Mouse (Mus musculus) brain, embryonic 18.5 days (tissue): ENCODE measurements around the gene Cdk14.
"Not testable (repeated sequence)": the region's sequence is repeated elsewhere in the genome, so short reads cannot be mapped to it uniquely, and the experiment has no call there.

ENCODE experiments used
- DNase-seq: peaks from one replicate; pipeline ENCODE4 v3.0.0-alpha.2; 2012; ENCODE audit warnings: low read depth, low spot score

The Cdk14 gene

GRCm38 (mm10) chr5:5265861-5266786, 154.0 kb downstream of the Cdk14 start:
- peak; percentile 55 for DNase-seq

DNA sequence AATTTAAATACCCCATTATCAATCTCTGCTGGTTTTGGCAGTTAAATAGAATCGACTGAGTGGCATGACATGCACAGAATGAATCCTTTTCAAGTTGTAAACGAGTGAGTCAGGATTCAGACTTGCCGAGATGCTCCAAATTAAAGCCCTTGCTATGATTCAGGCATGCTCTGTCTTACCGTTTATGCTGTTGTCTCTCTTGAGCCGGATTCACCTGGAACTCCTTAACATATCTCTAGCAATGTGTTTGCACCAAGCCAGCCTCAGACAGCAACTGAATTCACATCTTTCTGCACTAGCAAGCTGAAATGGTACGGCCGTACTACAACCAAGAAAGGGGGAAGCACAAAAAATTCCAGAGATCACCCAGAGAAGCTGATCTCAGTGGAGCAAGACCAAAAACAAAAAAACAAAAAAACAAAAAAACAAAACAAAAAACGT, 154.7 kb downstream of the Cdk14 start:
- DNase-seq, result no peak

DNA sequence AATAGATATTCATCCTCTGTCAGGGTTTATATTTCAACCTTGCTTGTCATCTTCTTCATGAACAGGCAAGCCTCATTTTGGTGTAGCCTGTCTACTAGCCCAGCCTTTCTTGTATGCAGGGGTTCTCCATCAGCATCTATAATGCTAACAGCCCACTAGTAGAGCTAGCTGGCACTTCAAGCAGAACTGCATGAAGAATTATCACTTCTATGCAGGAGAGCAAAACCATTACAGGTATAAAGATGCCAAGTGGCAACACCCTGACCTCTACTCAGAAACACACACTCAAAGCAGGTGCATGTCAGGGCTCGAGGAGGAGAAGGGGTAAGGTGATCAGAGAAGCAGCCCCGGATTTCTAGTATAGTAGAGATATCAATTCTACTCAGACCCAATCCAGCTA, 155.4 kb downstream of the Cdk14 start:
- no peak for DNase-seq

DNA sequence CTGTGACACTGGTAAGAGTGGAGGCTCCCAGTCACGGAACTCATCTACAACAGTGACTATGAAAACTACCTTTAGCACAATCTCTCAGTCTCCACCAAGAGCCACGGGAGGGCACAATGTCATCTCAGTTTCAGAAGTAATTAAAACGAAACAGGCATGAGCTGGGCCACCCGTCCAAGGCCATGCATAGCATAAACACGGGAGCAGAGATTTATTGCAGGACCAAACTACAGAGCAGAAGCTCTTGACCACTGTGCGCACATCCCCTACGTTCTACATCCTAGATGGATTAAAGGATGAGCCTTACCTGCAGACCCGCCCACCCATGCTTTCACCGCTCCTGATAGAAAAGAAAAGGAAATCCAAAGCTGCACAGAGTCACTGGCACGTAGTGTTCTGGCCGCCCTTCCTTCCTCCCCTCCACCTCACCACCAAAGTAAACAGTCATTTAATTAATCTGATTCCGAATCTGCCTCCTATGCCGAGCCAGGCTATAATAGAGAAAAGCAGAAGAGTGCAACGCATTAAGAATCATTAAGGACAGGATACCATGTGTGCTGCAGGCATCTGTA, 158.3 kb downstream of the Cdk14 start:
- no peak for DNase-seq

- DNase-seq, result no peak
These were observed 159.0 kb downstream of the Cdk14 start for GRCm38 (mm10) chr5:5260966-5261724.

DNA sequence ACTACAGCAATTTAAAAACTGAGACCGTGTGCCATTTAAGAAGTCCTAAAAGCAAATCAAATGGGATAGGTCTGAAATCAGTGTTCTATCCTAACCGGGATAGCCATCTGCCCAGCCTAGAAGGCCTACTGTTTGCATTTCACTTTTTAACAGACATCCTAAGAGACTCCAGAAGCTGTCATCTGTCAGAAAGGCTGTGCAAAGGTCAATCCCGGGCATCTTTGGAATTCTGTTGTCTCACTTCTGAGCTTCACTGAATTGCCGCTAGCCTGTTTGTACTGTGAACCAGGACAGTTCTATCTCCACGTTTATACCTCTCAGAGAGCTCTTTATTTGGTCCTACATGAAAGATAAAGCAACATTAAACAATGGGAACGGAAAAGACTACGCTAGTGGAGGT, 159.8 kb downstream of the Cdk14 start:
- no peak for DNase-seq

DNA sequence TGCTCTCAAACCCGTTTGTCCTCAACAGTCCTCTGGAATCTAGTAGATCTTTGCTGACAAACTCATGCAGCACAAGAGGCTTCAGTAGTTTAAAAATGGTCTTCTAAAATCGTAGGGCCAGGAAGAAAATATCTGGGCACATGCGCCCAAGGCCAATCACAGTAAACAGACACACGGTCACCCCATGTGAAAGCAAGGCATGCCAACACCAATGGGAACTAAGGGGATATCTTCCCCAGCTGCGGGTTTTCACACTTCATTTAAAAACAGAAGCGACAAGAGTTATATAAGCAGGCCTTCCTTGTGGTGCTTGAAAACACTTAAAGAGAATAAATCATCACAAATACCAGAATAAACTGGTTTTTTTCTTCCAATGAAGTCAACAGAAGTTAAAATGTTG, 165.7 kb downstream of the Cdk14 start:
- no peak for DNase-seq

DNA sequence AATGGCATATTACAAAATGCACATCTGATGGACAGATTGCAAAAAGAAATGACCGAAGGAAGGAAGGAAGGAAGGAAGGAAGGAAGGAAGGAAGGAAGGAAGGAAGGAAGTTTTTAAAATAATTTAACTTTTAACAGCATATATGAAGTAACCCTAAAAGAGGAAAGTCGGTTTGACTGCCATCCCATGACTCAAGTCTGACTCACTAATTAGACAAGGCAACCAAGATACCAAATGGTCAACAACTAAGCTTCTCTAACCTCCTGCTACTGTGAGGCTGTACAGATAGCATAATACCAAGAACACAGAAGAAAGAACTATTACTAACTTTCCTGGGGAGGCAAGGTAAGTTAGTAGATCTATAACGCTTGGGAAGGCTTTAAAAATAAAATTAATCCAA, 166.9 kb downstream of the Cdk14 start:
- no peak for DNase-seq

- DNase-seq, result no peak
These were observed 172.4 kb downstream of the Cdk14 start for GRCm38 (mm10) chr5:5247671-5248070.

DNA sequence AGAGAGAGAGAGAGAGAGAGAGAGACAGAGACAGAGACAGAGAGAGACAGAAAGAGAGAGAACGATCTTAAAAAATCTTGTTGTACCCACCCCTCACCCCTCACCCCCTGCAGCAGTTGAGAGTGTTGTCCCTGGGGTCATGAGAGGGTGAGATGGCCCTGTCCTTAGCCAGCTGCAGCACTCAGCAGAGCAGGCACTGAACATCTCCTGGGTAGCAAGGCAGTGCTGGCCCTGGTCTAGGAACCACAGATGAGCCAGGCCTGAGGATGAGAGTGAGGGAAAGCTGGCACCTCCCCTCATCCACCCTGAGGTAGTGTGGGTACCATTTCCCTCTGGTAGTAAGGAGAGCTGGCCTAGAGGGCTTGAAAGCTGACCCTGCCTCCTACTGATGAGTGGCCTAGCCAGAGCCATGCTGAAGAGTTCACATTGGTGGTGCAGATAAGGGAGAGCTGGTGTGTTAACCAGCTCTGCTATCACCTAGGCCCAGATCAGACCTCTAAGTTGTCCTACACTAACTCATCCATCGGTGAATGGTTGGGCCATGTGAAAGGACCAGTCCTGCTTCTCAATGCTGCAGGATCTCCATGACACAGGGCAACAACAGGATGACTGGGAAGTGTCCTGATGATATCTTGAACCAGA, 173.5 kb downstream of the Cdk14 start:
- DNase-seq, result no peak

DNA sequence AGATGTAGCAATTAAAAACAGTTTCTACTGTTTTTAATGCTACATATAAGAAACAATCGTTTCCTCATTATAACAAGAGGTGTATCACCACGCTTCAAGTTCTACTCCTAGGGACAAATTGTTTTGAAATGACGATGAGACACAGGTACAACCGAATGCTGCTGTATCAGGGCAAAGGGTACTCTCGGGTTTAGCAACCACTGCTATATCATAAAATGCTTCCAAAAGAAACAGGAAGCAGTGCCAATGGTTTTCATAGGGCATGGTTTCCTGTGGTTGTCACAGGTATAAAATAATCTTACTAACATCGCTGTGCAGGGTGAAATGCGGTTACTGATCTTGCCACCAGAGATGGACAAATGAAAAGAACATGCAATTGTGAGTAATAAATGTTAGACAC, 174.9 kb downstream of the Cdk14 start:
- no peak for DNase-seq

DNA sequence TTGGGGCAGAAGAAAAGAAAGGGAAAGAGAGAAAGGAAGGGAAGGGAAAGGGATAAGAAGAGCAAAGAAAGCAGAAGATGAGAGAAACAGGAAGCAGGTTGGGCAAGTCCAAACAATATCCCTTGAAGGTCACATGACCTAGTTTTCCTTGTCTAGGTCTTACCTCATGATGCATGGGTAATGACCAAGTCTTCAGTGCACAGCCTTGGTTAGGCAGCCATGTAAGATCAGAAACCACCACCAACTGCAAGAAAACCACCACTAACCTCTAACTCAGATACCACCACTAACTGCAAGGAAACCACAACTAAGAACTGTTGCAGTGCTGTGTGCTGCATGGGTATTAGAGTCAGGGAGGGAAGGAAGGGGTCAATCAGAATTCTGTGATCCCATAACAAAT, 176.5 kb downstream of the Cdk14 start:
- no peak for DNase-seq

GRCm38 (mm10) chr5:5242704-5243103, 177.4 kb downstream of the Cdk14 start:
- DNase-seq, result no peak

GRCm38 (mm10) chr5:5241088-5241487, 179.0 kb downstream of the Cdk14 start:
- DNase-seq, result no peak

DNA sequence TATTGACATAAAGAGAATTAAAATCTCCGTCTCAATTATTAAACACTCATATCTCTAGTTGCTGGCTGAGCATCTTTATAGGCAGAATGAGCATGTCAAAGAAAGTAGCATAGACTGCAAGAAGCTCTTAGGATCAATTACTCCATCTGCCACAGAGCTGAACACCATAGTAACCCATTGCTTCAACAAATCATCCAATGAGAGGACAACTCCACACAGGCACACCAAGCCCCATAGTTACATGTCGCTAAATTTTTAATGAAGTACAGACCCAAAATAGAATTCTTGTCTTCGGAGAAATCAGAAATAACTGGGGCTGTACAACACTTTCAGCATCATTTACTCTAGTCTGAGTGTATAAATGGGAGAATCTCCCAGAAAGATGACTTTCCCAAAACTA, 180.0 kb downstream of the Cdk14 start:
- DNase-seq, result no peak

DNA sequence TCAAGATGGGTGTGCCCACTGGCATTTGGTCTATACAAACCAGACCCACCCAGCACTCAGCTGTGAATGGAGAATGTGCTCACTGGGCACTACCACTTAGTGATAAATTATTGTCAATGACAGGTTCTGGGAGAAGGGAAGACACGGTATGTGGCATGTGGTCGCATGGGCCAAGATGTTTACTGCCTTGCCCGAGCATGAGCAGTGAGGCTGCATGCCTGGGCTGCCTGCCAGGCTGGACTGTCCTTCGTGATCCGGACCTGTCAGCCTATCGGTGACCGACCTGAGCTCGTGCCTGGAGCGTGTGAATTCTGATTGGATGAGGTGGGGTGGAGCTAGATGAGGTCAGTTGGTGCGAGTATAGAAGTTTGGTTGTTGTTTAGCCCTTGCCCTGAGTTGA, 185.2 kb downstream of the Cdk14 start:
- DNase-seq, result not testable (repeated sequence)

- DNase-seq, result no peak
These were observed 193.1 kb downstream of the Cdk14 start for GRCm38 (mm10) chr5:5226966-5227365.

GRCm38 (mm10) chr5:5211780-5212135, 208.4 kb downstream of the Cdk14 start:
- no peak for DNase-seq

DNA sequence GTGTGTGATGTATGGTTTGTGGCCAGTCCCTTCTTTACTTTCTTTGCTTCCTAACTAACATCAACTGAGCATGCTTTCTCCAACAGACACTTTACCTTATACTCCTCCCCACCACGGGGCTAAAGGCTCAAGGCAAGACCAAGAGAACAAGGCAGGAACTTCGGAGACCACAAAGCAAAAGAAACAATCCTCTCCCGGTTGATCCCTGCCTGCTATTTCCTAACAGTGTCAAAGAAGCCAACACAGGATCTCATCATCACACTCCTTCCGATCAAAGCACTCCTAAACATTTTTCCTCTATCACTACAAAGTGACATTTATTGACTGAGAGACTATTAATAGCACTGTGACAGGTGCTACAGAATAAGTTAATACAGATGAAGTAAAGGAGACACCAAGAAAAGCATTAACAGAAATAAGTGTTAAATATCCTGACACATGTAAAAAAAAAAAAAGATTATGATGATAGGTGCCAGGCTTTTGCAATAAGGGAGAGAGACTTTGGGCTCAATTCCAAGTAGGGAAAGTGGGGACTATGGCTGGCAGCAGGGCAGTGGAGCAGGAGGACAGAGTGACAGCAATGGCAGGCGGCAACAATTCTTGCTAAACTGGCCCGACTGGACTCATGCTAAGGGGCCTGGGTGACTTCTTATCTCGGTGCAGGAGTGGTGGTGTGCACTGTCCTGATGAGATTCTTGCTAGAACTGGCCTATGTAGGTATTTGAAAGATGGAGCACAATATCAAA, 208.9 kb downstream of the Cdk14 start:
- DNase-seq, result no peak

DNA sequence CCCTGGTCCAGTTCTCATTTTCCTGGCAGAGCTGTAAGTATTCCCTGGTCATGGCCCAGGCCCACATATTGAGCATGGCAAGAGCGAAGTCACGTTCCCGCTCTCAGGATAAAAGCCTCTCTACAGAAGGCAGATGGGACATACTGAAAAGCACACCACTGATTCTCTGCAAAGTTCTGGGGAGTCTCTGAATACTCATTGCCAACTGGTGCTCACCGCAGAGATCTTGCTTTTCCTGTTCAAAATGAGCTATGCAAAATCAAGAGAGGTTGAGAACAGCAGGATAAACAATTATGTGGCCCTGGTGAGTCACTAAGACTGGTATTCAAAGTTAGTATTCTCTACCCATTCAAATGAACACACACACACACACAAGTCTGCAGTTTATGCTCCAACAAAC, 212.1 kb downstream of the Cdk14 start:
- DNase-seq, result no peak

- DNase-seq, result no peak
These were observed 214.1 kb downstream of the Cdk14 start for GRCm38 (mm10) chr5:5206012-5206411.
